19 mouse cellular contexts compared by ENCODE assay signal in genomic region chr13:6119703-6120102, GRCm38 (mm10).
DNase-seq lines count a peak whose midpoint lies in the region; ATAC-seq lines count a peak whose summit lies in the region.
"Had no signal": no experiment of that assay in that cellular context is flagged by ENCODE, and none has a peak within 500 bp of the region (broad histone marks: within the 10 kb centered on the region; RNA-seq: fewer than 3 reads in every experiment).

No protein-coding gene starts in this region.

- peak; percentile 75 for DNase-seq in 416B (ENCODE audit: low read depth)
- DNase-seq in cerebellum, adult 9-10 months, result no peak
- no peak for DNase-seq in adrenal gland, postnatal 36 days
- no peak for DNase-seq in kidney, adult 11 months
- DNase-seq: adrenal gland, postnatal 10 days; B cell, adult 2 months; cerebellum, adult 11-12 months; cerebellum, adult 8-10 months; cerebellum, postnatal 14 days; embryo, embryonic 11 days; gastrocnemius, postnatal 25 days; heart, postnatal 36 days; kidney, adult 18-20 months had no signal

- peak; percentile 98 for ATAC-seq in granulocyte monocyte progenitor cell, adult 5-6 weeks (replicated peaks; ENCODE audit: poor library complexity, severe bottlenecking)
- ATAC-seq in megakaryocyte, adult 5-6 weeks (ENCODE audit: poor library complexity, severe bottlenecking), result peak; percentile 97
- ATAC-seq: forebrain, embryonic 15.5 days; hindbrain, embryonic 16.5 days; intestine, embryonic 15.5 days; Patski had no signal
